Mouse (Mus musculus): ENCODE measurements around the gene Crls1. TPM values are rescaled to one million over a fixed set of nuclear protein-coding genes. Genes with fewer than 3 reads are reported as not detected.
A peak's percentile ranks its signal among the peaks of the same experiment; 100 is the strongest.

Crls1 gene
- polyA plus RNA-seq, 1 experiment from 2014 or later = 7.6 TPM

DNA sequence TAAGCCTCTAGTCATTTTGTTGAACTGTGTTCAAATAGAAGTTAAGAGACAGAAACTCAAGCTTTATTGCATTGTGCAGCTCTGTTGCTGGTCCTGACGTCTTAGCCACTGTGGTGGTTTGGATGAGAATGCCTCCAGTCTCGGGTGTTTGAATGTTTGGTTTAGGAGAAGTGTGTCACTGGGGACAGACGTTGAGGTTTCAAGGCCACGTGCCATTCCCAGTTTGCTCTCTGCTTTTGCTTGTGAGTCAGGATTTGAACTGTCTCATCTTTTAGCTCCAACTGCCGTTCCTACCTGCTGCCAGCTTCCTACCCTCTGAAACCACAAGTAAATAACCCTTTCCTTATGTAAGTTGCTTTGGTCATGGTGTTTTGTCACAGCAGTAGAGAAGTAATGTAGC lies 21.1 kb downstream of the Crls1 start:
- no peaks in the 10 kb centered on the region for H3K4me1 ChIP-seq
- H3K27me3 ChIP-seq (ENCODE audit: low read depth, poor library complexity, severe bottlenecking) = no peaks in the 10 kb centered on the region
- WGBS = 86% methylated on average over 5 of the region's 5 CpGs
- no peaks in the 10 kb centered on the region for H3K9me3 ChIP-seq (replicated peaks)
- H3K27ac ChIP-seq (replicated peaks) = no peak overlapping the region
- H3K4me3 ChIP-seq = no peak overlapping the region
- H3K36me3 ChIP-seq = peaks cover 37% of the 10 kb centered on the region
- no peak for DNase-seq (ENCODE audit: low spot score)

DNA sequence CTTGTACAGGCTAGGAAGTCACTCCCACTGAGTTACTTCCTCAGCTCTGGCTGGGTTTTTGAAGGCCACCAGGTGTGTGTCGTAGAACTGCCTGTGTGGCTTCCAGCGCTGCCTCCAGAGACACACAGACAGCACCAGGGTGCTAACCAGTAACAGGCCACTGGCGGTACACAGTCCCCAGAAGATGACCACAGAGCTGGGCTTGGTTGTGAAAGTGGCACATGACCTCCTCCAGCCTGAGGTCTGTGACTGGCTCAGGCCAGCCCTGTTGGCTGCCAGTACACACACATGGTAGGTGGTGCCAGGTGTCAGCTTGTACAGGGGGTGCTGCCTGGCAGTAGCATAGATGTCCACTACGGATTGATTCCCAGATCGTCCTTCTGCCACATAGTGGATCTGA lies 23.2 kb downstream of the Crls1 start:
- H3K27me3 ChIP-seq (ENCODE audit: low read depth, poor library complexity, severe bottlenecking) = no peaks in the 10 kb centered on the region
- no peaks in the 10 kb centered on the region for H3K9me3 ChIP-seq (replicated peaks)
- WGBS = 86% methylated on average over 5 of the region's 5 CpGs
- no peak overlapping the region for H3K4me3 ChIP-seq
- no peak for DNase-seq (ENCODE audit: low spot score)
- H3K36me3 ChIP-seq = peaks cover 26% of the 10 kb centered on the region
- H3K4me1 ChIP-seq = no peaks in the 10 kb centered on the region
- no peak overlapping the region for H3K27ac ChIP-seq (replicated peaks)

DNA sequence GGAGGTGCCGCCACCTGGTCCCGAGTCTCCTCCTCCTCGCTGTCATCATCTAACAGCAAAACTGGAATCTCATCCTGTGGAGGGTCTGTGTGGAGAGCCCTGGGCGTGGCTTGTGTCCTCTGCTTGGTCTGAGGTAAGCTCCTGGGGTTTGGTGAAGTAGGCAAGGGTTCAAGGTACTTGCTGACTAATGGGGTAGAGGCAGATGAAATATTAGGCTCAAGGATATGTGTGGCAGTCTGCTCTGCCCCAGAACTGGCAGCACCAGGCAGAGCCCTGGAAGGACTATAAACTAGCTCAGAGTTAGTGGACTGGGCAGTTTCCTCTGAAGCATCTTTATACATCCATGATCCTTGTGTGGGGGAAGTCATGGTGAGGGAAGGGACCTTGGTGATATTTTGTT lies 23.8 kb downstream of the Crls1 start:
- no peaks in the 10 kb centered on the region for H3K27me3 ChIP-seq (ENCODE audit: low read depth, poor library complexity, severe bottlenecking)
- H3K4me3 ChIP-seq = no peak overlapping the region
- WGBS = 81% methylated on average over 4 of the region's 4 CpGs
- no peak for DNase-seq (ENCODE audit: low spot score)
- H3K27ac ChIP-seq (replicated peaks) = no peak overlapping the region
- H3K9me3 ChIP-seq (replicated peaks) = no peaks in the 10 kb centered on the region
- H3K4me1 ChIP-seq = no peaks in the 10 kb centered on the region
- H3K36me3 ChIP-seq = peaks cover 23% of the 10 kb centered on the region

DNA sequence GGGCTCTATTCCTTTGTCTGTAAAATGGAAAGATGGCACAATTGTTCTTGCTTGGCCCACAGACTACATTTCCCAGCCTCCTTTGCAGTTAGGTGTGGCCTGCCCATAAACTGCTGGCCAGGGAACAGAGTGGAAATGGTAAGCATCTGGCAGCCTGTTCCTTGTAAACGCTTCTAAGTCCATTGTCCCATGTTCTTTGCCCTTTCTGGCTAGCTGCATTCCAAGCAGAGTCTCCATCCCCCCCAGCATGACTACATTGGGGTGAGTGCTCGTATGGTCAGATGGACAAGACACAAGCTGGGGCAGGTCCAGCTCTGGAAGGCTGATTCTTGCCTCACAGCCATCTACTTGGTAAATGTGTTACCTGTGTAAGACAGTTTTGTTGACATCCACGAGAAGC lies 25.2 kb downstream of the Crls1 start:
- Histone ChIP-seq H3K36me3 (peaks cover 10% of the 10 kb centered on the region), H3K27ac (replicated peaks) (no peak overlapping the region), H3K27me3 (ENCODE audit: low read depth, poor library complexity, severe bottlenecking) (0 out of 2 replicates have a peak, but pooled peaks cover 3% of the 10 kb centered on the region), H3K9me3 (replicated peaks) (no peaks in the 10 kb centered on the region), H3K4me3 (no peak overlapping the region), H3K4me1 (no peaks in the 10 kb centered on the region)
- 78% methylated on average over 3 of the region's 3 CpGs for WGBS
- no peak for DNase-seq (ENCODE audit: low spot score)

DNA sequence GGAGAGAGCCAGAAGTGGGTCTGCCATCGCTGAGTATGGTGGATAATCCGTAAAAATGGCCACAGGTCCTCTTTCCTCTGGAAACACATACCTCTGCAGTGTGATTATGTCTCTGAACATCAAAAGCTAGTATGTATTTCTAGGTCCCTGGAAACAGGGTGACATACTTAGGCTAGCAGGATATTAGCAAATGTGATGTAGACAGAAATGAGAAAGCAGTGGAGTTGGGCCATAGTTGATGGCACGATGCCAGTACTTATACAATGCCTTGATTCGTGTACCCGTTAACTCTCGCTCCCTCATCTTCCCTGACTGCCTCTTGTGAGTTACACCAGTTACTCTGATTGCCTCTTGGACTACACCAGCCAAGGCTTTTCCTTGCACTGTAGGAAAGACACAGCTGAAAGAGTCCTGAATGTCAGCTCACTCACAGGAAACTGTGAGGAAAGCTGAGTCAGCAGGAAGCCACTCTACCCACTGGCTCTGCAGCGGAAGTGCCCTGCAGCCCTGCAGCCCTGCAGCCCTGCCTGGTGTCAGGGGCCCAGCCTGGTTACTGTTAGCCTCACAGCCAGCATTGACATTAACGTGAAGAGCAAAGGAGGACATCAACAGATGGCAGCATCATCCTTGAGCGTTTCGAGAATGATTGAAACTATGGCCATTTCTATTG lies 27.3 kb downstream of the Crls1 start:
- DNase-seq (ENCODE audit: low spot score) = no peak
- Histone ChIP-seq H3K27ac (replicated peaks) (no peak overlapping the region), H3K4me1 (peaks cover 2% of the 10 kb centered on the region), H3K36me3 (no peaks in the 10 kb centered on the region), H3K4me3 (no peak overlapping the region), H3K9me3 (replicated peaks) (no peaks in the 10 kb centered on the region), H3K27me3 (ENCODE audit: low read depth, poor library complexity, severe bottlenecking) (peaks cover 24% of the 10 kb centered on the region)
- WGBS = 91% methylated on average over 10 of the region's 10 CpGs

DNA sequence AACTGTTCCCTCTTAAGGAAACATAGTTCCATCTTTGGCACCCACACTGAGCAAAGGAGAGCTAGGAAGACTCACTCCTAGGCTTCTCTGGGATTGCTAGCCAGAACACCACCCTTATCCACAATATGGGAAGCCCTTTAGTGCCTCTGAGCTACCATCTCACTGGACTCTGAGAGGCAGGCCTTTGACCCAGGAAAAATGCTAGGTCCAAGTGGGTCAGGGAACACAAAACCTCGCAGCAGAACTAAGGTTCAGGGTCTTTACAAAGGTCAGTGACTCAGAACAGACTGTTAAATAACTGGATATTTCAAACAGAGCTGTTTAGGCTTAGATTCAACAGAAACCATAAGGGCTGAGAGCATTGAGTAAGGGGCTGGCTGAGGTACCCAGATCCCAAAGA lies 30.5 kb downstream of the Crls1 start:
- Histone ChIP-seq H3K27ac (replicated peaks) (no peak overlapping the region), H3K36me3 (no peaks in the 10 kb centered on the region), H3K4me1 (peaks cover 30% of the 10 kb centered on the region), H3K4me3 (no peak overlapping the region), H3K9me3 (replicated peaks) (no peaks in the 10 kb centered on the region), H3K27me3 (ENCODE audit: low read depth, poor library complexity, severe bottlenecking) (peaks cover 56% of the 10 kb centered on the region)
- DNase-seq (ENCODE audit: low spot score) = no peak
- WGBS = 60% methylated on average over 1 of the region's 1 CpGs

DNA sequence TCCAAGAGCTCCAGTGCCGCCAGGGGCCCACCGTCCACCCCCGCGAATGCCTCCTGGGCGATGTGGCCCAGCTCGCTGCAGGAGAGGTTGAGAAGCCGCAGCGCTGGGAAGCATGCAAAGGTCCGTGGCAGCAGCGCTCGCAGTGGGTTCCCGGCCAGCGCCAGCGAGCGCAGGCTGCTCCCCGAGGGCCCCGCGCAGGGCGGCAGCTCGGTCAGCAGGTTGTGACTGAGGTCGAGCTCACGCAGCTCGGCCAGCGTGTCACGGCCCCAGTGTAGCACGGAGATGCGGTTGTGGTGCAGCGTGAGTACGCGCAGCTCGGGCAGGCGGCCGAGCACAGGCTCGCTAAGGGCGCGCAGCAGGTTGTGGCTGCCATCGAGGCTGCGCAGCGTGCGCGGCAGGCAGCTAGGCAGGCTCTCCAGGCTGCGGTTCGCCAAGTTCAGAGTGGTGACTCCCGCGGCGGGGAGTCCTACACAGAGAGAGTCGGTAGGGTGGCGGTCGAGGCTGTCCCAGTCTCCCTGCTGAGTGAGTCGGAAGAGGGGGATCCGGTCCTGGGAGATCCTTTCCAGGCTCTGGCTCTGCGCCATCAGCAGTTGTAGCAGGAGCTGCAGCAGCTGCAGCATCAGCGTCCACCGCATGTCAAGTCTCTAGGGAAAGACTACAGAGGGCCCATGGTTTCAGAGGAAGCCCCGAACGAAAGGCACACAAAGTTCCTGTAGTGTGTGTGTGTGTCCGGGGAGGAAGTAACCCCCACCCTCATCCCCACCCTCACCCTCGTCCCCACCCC lies 33.0 kb downstream of the Crls1 start:
- Histone ChIP-seq H3K27me3 (ENCODE audit: low read depth, poor library complexity, severe bottlenecking) (peaks cover 58% of the 10 kb centered on the region), H3K27ac (replicated peaks) (peak overlapping the region; percentile 65; the same call in 1 of the 2 replicates), H3K4me1 (peaks cover 30% of the 10 kb centered on the region), H3K36me3 (no peaks in the 10 kb centered on the region), H3K4me3 (peak overlapping the region; percentile 69), H3K9me3 (replicated peaks) (no peaks in the 10 kb centered on the region)
- under 1% methylated on average over 58 of the region's 58 CpGs for WGBS
- peak; percentile 68 for DNase-seq (ENCODE audit: low spot score)

DNA sequence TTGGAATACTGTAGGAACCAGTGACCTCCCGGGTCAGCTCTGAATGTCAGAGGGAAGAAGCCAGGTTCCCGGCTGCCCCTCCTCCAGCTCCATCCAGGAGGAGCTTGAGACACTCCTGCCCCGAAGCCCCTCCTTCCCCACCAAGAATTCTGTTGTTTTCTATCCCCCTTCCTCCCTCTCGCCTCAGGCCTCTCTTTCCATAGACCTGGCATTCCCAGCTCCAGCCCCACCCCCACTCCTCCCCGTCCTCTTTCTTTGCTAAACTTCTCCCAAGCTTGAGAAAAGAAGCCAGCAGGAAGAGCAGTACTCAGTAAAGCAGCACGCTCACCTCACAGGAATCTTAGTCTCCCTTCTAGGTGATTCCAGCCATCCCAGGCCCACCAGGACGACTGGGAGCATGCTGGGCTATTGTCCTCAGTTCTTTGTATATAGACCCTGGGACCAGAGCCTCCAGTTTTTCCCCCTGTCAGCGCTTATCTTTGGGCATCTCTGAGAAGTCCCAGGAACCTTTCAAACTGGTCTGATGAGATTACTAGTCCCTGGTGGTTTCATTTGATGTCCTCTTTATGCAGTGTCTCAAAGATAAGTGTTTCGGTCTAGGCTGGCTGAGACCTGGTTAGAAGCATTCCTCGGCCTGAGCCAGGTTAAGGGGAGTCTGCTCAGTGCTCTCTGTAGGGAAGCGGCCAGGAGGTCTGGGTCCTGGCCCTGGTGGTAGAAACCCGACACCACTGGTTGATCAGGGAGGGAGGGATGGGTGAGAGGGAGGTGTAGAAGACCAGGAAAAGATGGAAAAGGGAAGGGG lies 34.6 kb downstream of the Crls1 start, which contains the start of gene Lrrn4:
TSS of gene Lrrn4 (minus strand) at position 48 of the 802 bp plus-strand sequence.
- peak; percentile 19 for DNase-seq (ENCODE audit: low spot score)
- Histone ChIP-seq H3K4me1 (peaks cover 30% of the 10 kb centered on the region), H3K36me3 (no peaks in the 10 kb centered on the region), H3K9me3 (replicated peaks) (no peaks in the 10 kb centered on the region), H3K4me3 (peak within 1 kb of the TSS; percentile 69), H3K27ac (replicated peaks) (peak within 1 kb of the TSS; percentile 65; the same call in 1 of the 2 replicates), H3K27me3 (ENCODE audit: low read depth, poor library complexity, severe bottlenecking) (peaks cover 58% of the 10 kb centered on the region)
- 3% methylated on average over 12 of the region's 12 CpGs for WGBS

DNA sequence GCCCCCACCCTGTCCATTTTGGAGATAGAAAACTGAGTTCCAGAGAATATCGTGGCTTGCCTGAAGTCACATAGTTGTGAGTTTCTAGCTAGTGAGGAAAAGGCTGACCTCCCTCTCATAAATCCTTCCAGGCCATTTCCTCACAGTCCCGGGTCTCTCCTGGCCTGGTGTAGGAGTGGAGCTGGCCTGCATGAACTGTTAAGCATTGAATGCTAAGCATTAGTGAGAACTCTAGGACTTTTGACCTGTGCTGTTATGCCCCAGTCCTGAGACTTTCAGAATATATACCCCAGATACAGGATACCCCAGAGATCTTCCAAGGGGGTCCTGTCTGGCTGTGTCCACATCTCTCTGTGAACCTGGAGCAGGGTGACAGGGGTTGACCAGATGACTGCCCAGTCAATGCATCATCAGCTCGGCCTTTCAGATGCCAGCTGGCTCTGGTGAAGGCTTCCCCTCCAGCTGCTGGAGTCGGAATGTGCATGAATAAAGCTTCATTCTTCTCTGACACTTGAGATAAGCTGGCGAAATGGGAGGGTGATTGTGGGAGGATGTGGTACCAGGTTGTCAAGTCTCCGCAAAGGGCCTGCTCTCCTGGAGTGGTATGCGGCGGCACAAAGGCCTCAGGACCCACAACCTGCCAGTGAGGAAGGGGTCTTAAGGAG lies 38.0 kb downstream of the Crls1 start:
- Histone ChIP-seq H3K27me3 (ENCODE audit: low read depth, poor library complexity, severe bottlenecking) (peaks cover 28% of the 10 kb centered on the region), H3K36me3 (no peaks in the 10 kb centered on the region), H3K9me3 (replicated peaks) (no peaks in the 10 kb centered on the region), H3K27ac (replicated peaks) (no peak overlapping the region), H3K4me3 (no peak overlapping the region), H3K4me1 (peaks cover 21% of the 10 kb centered on the region)
- no peak for DNase-seq (ENCODE audit: low spot score)
- WGBS = 86% methylated on average over 8 of the region's 8 CpGs

DNA sequence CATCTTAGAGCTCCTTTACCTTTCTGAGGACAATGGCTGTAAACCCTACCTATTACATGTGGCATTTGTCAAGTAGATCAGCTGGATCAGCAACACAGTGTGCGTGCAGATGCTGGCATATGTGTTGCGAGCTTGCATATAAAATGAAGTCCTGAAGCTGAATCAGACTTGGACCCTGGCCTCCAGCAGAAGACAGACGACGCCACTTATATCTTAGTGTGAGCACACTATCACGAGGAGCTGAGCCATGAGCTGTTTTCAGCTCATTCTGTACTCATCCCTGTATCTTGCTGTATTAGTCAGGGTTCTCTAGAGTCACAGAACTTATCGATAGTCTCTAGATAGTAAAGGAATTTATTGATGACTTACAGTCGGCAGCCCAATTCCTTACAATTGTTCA lies 38.8 kb downstream of the Crls1 start:
- H3K4me1 ChIP-seq = peaks cover 13% of the 10 kb centered on the region
- no peaks in the 10 kb centered on the region for H3K36me3 ChIP-seq
- H3K27me3 ChIP-seq (ENCODE audit: low read depth, poor library complexity, severe bottlenecking) = peaks cover 19% of the 10 kb centered on the region
- no peak overlapping the region for H3K27ac ChIP-seq (replicated peaks)
- no peaks in the 10 kb centered on the region for H3K9me3 ChIP-seq (replicated peaks)
- WGBS = 91% methylated on average over 7 of the region's 7 CpGs
- no peak for DNase-seq (ENCODE audit: low spot score)
- no peak overlapping the region for H3K4me3 ChIP-seq

DNA sequence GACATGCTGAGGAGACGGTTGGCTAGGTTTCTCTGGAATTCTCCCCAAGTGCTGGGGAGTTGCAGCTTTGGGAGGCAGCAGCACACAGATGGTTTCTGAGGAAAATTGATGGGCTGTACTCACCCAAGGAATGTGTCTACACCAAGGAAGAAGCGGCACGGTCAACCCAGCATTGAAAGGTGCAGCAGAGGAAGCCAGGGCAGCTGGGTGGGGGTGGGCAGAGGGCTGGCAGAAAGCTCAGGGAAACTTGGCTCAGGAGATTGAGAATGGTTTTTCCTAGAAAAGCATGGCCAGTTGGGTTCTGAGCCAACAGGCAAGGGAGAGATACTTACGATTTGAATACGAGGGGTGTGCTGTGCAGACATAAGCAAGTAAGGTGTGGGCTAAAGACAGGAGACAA lies 47.4 kb downstream of the Crls1 start:
- H3K36me3 ChIP-seq = no peaks in the 10 kb centered on the region
- H3K27me3 ChIP-seq (ENCODE audit: low read depth, poor library complexity, severe bottlenecking) = no peaks in the 10 kb centered on the region
- H3K9me3 ChIP-seq (replicated peaks) = no peaks in the 10 kb centered on the region
- H3K27ac ChIP-seq (replicated peaks) = no peak overlapping the region
- WGBS = 92% methylated on average over 5 of the region's 5 CpGs
- no peaks in the 10 kb centered on the region for H3K4me1 ChIP-seq
- DNase-seq (ENCODE audit: low spot score) = no peak
- no peak overlapping the region for H3K4me3 ChIP-seq

DNA sequence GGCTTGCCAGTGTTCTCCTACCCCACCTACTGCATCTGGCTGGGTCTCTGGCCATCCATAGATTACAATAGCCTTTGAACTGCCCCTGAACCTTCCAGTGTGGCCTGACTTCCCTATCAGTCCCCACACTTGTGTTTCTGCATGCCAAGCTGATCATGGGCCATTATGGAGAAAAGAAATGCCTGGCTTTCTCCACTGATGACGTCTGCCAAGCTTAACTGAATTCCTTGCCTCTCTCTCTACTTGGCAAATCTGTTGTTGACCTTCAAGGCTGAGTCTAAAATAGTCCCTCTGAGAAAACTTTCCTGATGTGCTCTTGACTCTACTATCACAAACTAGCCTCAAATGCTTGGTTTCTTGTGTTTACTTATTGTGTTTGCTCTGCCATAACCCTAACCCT lies 51.7 kb downstream of the Crls1 start:
- DNase-seq (ENCODE audit: low spot score) = no peak
- Histone ChIP-seq H3K4me3 (no peak overlapping the region), H3K27ac (replicated peaks) (no peak overlapping the region), H3K27me3 (ENCODE audit: low read depth, poor library complexity, severe bottlenecking) (no peaks in the 10 kb centered on the region), H3K9me3 (replicated peaks) (no peaks in the 10 kb centered on the region), H3K36me3 (no peaks in the 10 kb centered on the region), H3K4me1 (no peaks in the 10 kb centered on the region)
- WGBS = 82% methylated on average over 1 of the region's 1 CpGs
